ENCODE assay signal across 21 mouse cellular contexts in genomic region chr5:131319605-131320004, GRCm38 (mm10). TPM values are rescaled to one million over a fixed set of nuclear protein-coding genes. Genes with fewer than 3 reads are reported as not detected.
"Had no signal": no experiment of that assay in that cellular context is flagged by ENCODE, and none has a peak within 500 bp of the region (broad histone marks: within the 10 kb centered on the region; RNA-seq: fewer than 3 reads in every experiment).

No protein-coding gene starts in this region.

- H3K4me1 ChIP-seq: lung, embryonic 15.5 days; megakaryocyte, embryonic 14.5 days; midbrain, embryonic 13.5 days; midbrain, embryonic 15.5 days had no signal

- ATAC-seq: liver, postnatal 0 days; lung, postnatal 0 days; midbrain, embryonic 13.5 days; midbrain, embryonic 15.5 days had no signal

- H3K27me3 ChIP-seq: lung, embryonic 15.5 days; megakaryocyte, embryonic 14.5 days; midbrain, embryonic 13.5 days; midbrain, embryonic 15.5 days had no signal

- H3K4me2 ChIP-seq: lung, embryonic 15.5 days; midbrain, embryonic 11.5 days; midbrain, embryonic 13.5 days; midbrain, embryonic 15.5 days had no signal

- H3K9me3 ChIP-seq: lung, embryonic 15.5 days; midbrain, embryonic 13.5 days; midbrain, embryonic 15.5 days had no signal

- H3K36me3 ChIP-seq: lung, embryonic 15.5 days; midbrain, embryonic 13.5 days; midbrain, embryonic 15.5 days had no signal

- H3K4me3 ChIP-seq: lung, embryonic 15.5 days; megakaryocyte, embryonic 14.5 days; midbrain, embryonic 13.5 days; midbrain, embryonic 15.5 days had no signal

- H3K27ac ChIP-seq: lung, embryonic 15.5 days; macrophage; midbrain, embryonic 13.5 days; midbrain, embryonic 15.5 days had no signal

- H3K9ac ChIP-seq: liver, postnatal 0 days; lung, embryonic 15.5 days; midbrain, embryonic 13.5 days; midbrain, embryonic 15.5 days had no signal

- DNase-seq: liver, postnatal 0 days; lung, adult 2 months; lung, postnatal 14 days; lung, postnatal 36 days; retina, postnatal 1 day; right cerebral cortex, adult 18-20 months; right cerebral cortex, postnatal 25 days; right cerebral cortex, postnatal 4 days; spleen, adult 18-20 months; thymus, adult 18-20 months; thymus, postnatal 14 days; thymus, postnatal 36 days had no signal

RNA-seq across cellular contexts. Expression of gene Galnt17, which starts 11.3 kb away (rescaled TPM):
- total RNA-seq: megakaryocyte progenitor cell, adult 5-6 weeks; monocyte, adult 5-6 weeks had no signal
- polyA plus RNA-seq: liver, postnatal 0 days; macrophage had no signal
